ENCODE assay signal across 11 mouse cellular contexts in the genomic region with DNA sequence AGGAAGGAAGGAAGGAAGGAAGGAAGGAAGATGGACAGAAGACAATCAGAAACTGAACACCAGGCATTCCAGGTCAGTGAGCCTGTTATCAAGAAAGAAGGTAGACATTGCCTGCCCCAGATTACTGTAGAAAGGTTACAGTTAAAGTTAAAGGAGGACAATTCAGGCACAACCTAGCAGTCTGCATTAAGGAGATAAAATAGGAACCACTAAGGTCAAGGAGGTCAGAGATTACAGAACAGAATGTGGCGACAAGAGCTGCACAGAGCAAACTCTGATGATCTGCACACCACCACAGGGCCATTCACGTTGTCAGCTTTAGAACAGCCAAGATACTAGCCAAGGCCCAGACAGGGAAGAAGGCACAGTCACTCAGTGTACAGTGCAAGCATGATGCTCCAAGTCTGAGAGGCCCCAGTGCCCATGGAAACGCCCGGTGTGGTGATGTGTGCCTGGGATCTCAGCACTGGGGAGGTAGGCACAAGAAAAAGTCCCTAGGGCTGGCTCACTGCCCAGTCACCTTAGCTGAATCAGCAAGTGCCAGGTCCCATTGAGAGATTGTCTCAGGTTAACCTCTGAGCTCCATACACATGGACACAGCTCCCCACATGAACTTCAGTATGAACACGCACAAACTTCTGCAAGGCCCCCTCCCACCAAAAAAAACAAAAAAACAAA. TPM values are rescaled to one million over a fixed set of nuclear protein-coding genes. Genes with fewer than 3 reads are reported as not detected.
A peak's percentile ranks its signal among the peaks of the same experiment; 100 is the strongest.
DNase-seq lines count a peak whose midpoint lies in the region; ATAC-seq and TF ChIP-seq lines count a peak whose summit lies in the region.
"Had no signal": no experiment of that assay in that cellular context is flagged by ENCODE, and none has a peak within 500 bp of the region (broad histone marks: within the 10 kb centered on the region; RNA-seq: fewer than 3 reads in every experiment).

No protein-coding gene starts in this region.

- peak; percentile 21 for DNase-seq in kidney, adult 2 months
- no peak for DNase-seq in kidney, adult 18-20 months
- peak; percentile 7 for DNase-seq in c-Kit-positive CD71-negative TER-119-negative erythroid progenitor cells, embryonic 14.5 days (ENCODE audit: low read depth)
- DNase-seq in cerebellum, postnatal 4 days (ENCODE audit: low spot score in 2 of 2): no peak
- no peak for DNase-seq in frontal cortex, postnatal 36 days (ENCODE audit: low spot score in 2 of 2)
- DNase-seq: cerebellum, adult 18-20 months; retina, postnatal 1 day had no signal

- no peak overlapping the region for H3K4me3 ChIP-seq in kidney, adult 2 months (ENCODE audit: insufficient read depth, low read depth, low read length)
- H3K4me3 ChIP-seq: embryonic facial prominence, embryonic 12.5 days had no signal

- ATAC-seq in erythroid progenitor cell, adult 5-6 weeks (replicated peaks; ENCODE audit: low FRiP score, poor library complexity, severe bottlenecking): peak; percentile 52; the same call in 1 of the 2 replicates
- 0 out of 2 replicates have a peak, but pooled peaks have one; percentile 47 for ATAC-seq in megakaryocyte, adult 5-6 weeks (ENCODE audit: poor library complexity, severe bottlenecking)

- no peak for TF ChIP-seq POLR2A in kidney, adult 2 months (IDR thresholded peaks at IDR 0.05; ENCODE audit: low read depth, low read length)

- no peaks in the 10 kb centered on the region for H3K4me1 ChIP-seq in kidney, adult 2 months (ENCODE audit: control insufficient read depth, insufficient read depth, low read length)
- H3K4me1 ChIP-seq: embryonic facial prominence, embryonic 12.5 days had no signal

- H3K27me3 ChIP-seq in kidney, adult 2 months (replicated peaks; ENCODE audit: control insufficient read depth, insufficient read depth, low read length): no peaks in the 10 kb centered on the region
- H3K27me3 ChIP-seq: embryonic facial prominence, embryonic 12.5 days had no signal

- no peak for TF ChIP-seq CTCF in kidney, adult 2 months (conservative IDR thresholded peaks at IDR 0.05; ENCODE audit: insufficient read depth, insufficient read length, low read depth, low read length)

- H3K36me3 ChIP-seq in kidney, adult 2 months (ENCODE audit: control insufficient read depth, insufficient read depth, low read length): no peaks in the 10 kb centered on the region; the same call in 1 of the 2 replicates

- WGBS in kidney, adult 2 months: 88% methylated on average over 5 of the region's 5 CpGs

- H3K27ac ChIP-seq in kidney, adult 2 months (ENCODE audit: insufficient read depth, low read depth, low read length): no peak overlapping the region
- H3K27ac ChIP-seq: embryonic facial prominence, embryonic 12.5 days; macrophage had no signal

RNA-seq across cellular contexts. Expression of a gene that starts 38.9 kb away (rescaled TPM):
- polyA plus RNA-seq in kidney, adult 2 months (2012; rRNA removed): 34.0 and 42.2 TPM in 2 replicates
- 28.9 and 34.6 TPM in 2 replicates for total RNA-seq in erythroid progenitor cell, adult 5-6 weeks (2015; ENCODE audit: low replicate concordance)
- total RNA-seq in erythroid progenitor cell, adult 5-6 weeks (2017; ENCODE audit: low replicate concordance): 76.4 and 103 TPM in 2 replicates
- 19.0 and 25.3 TPM in 2 replicates for total RNA-seq in megakaryocyte, adult 5-6 weeks (2015)
- total RNA-seq in megakaryocyte, adult 5-6 weeks (2017): 49.4 and 51.2 TPM in 2 replicates

Comparison
In these comparisons a context has a peak if more than half of its experiments do, and no peak if none do; other contexts are left out.
1. DNase-seq: peak in kidney, adult 2 months (single experiment) and c-Kit-positive CD71-negative TER-119-negative erythroid progenitor cells, embryonic 14.5 days (single experiment); none in kidney, adult 18-20 months (single experiment), cerebellum, postnatal 4 days (0 of 2) and frontal cortex, postnatal 36 days (0 of 2).